Mouse (Mus musculus) layer of hippocampus, adult 11-12 months (tissue): ENCODE measurements at regions not wholly inside any gene's neighbourhood (a gene's known extent, or its start where the extent isn't known, plus 50 kb on each side); places are given as distances from the start of the nearest gene placed in this dataset.
"Not testable (repeated sequence)": the region's sequence is repeated elsewhere in the genome, so short reads cannot be mapped to it uniquely, and the experiment has no call there.

ENCODE experiments used
- DNase-seq: peaks from one replicate; pipeline ENCODE4 v3.0.0; 2022; ENCODE audit warnings: low spot score

GRCm38 (mm10) chr15:5869289-5869688, 430.3 kb upstream of the Dab2 start:
- DNase-seq: peak; percentile 3

- DNase-seq: no peak
Observed at GRCm38 (mm10) chr15:5869866-5870265, 429.7 kb upstream of the Dab2 start.

- DNase-seq: no peak
Observed at GRCm38 (mm10) chr15:5872042-5872441, 427.5 kb upstream of the Dab2 start.

- DNase-seq: no peak
Observed at GRCm38 (mm10) chr15:5877749-5878148, 421.8 kb upstream of the Dab2 start.

GRCm38 (mm10) chr15:5891188-5891587, 408.4 kb upstream of the Dab2 start:
- no peak for DNase-seq

GRCm38 (mm10) chr15:5892034-5892433, 407.6 kb upstream of the Dab2 start:
- DNase-seq: no peak

GRCm38 (mm10) chr15:5895688-5896470, 403.7 kb upstream of the Dab2 start:
- not testable (repeated sequence) for DNase-seq

GRCm38 (mm10) chr15:5915261-5915660, 384.3 kb upstream of the Dab2 start:
- DNase-seq: peak; percentile 10

GRCm38 (mm10) chr15:5920058-5920457, 379.5 kb upstream of the Dab2 start:
- no peak for DNase-seq

GRCm38 (mm10) chr15:5927768-5928167, 371.8 kb upstream of the Dab2 start:
- DNase-seq: no peak

GRCm38 (mm10) chr15:5933586-5933985, 366.0 kb upstream of the Dab2 start:
- DNase-seq: no peak

- DNase-seq: no peak
Observed at GRCm38 (mm10) chr15:5940945-5941344, 358.6 kb upstream of the Dab2 start.

- DNase-seq: no peak
Observed at GRCm38 (mm10) chr15:5946650-5947049, 352.9 kb upstream of the Dab2 start.

- DNase-seq: no peak
Observed at GRCm38 (mm10) chr15:5950919-5951318, 348.7 kb upstream of the Dab2 start.

GRCm38 (mm10) chr15:5951661-5952060, 347.9 kb upstream of the Dab2 start:
- not testable (repeated sequence) for DNase-seq

- DNase-seq: no peak
Observed at GRCm38 (mm10) chr15:5953106-5953505, 346.5 kb upstream of the Dab2 start.

- no peak for DNase-seq
Observed at GRCm38 (mm10) chr15:5991351-5992065, 308.1 kb upstream of the Dab2 start.

- DNase-seq: not testable (repeated sequence)
Observed at GRCm38 (mm10) chr15:5992146-5992545, 307.4 kb upstream of the Dab2 start.

- peak; percentile 4 for DNase-seq
Observed at GRCm38 (mm10) chr15:6000816-6001215, 298.8 kb upstream of the Dab2 start.

- DNase-seq: no peak
Observed at GRCm38 (mm10) chr15:6001394-6001793, 298.2 kb upstream of the Dab2 start.

- no peak for DNase-seq
Observed at GRCm38 (mm10) chr15:6014982-6015381, 284.6 kb upstream of the Dab2 start.

- DNase-seq: no peak
Observed at GRCm38 (mm10) chr15:6016637-6017049, 282.9 kb upstream of the Dab2 start.

- no peak for DNase-seq
Observed at GRCm38 (mm10) chr15:6025543-6025942, 274.0 kb upstream of the Dab2 start.
